Mouse (Mus musculus) left cerebral cortex, adult 9 months (tissue): ENCODE measurements around the gene Ndufv3.
"Not testable (repeated sequence)": the region's sequence is repeated elsewhere in the genome, so short reads cannot be mapped to it uniquely, and the experiment has no call there.

Experiments
- DNase-seq, 2 experiments: peaks; one replicate each; pipeline ENCODE4 v3.0.0; 2022; ENCODE audit warnings: low spot score in 2 of 2

Gene Ndufv3

GRCm38 (mm10) chr17:31511792-31512495 lies 8.0 kb upstream of the Ndufv3 start:
- DNase-seq, result peak; percentile 66 to 85

- DNase-seq, result no peak
Observed at GRCm38 (mm10) chr17:31512593-31512992, 7.3 kb upstream of the Ndufv3 start.

- no peak for DNase-seq
Observed at GRCm38 (mm10) chr17:31514696-31515095, 5.2 kb upstream of the Ndufv3 start.

- DNase-seq, result no peak
Observed at GRCm38 (mm10) chr17:31519344-31519945, 470 bp upstream of the Ndufv3 start.

GRCm38 (mm10) chr17:31520895-31521294 lies 980 bp downstream of the Ndufv3 start:
- DNase-seq, result no peak

- no peak for DNase-seq
Observed at GRCm38 (mm10) chr17:31521948-31522347, 2.0 kb downstream of the Ndufv3 start.

- DNase-seq, result no peak
Observed at GRCm38 (mm10) chr17:31525114-31525513, 5.2 kb downstream of the Ndufv3 start.

GRCm38 (mm10) chr17:31525816-31526215 lies 5.9 kb downstream of the Ndufv3 start:
- no peak for DNase-seq

- DNase-seq, result no peak
Observed at GRCm38 (mm10) chr17:31529314-31529713, 9.4 kb downstream of the Ndufv3 start.

- DNase-seq, result no peak
Observed at GRCm38 (mm10) chr17:31531441-31532158, 11.7 kb downstream of the Ndufv3 start.

GRCm38 (mm10) chr17:31532331-31532730 lies 12.4 kb downstream of the Ndufv3 start:
- DNase-seq, result not testable (repeated sequence)

- no peak for DNase-seq
Observed at GRCm38 (mm10) chr17:31535358-31535757, 15.4 kb downstream of the Ndufv3 start.

GRCm38 (mm10) chr17:31535871-31536629 lies 16.1 kb downstream of the Ndufv3 start:
- DNase-seq, result peak in 1 of 2 experiments; percentile 74

GRCm38 (mm10) chr17:31540101-31540500 lies 20.2 kb downstream of the Ndufv3 start:
- no peak for DNase-seq

GRCm38 (mm10) chr17:31540809-31541459 lies 21.0 kb downstream of the Ndufv3 start:
- DNase-seq, result no peak

GRCm38 (mm10) chr17:31541460-31541831 lies 21.5 kb downstream of the Ndufv3 start:
- DNase-seq, result peak in 1 of 2 experiments; percentile 30

- no peak for DNase-seq
Observed at GRCm38 (mm10) chr17:31543574-31543973, 23.7 kb downstream of the Ndufv3 start.

GRCm38 (mm10) chr17:31546444-31547196 lies 26.7 kb downstream of the Ndufv3 start:
- no peak for DNase-seq

- no peak for DNase-seq
Observed at GRCm38 (mm10) chr17:31547974-31548373, 28.1 kb downstream of the Ndufv3 start.

GRCm38 (mm10) chr17:31549389-31549788 lies 29.5 kb downstream of the Ndufv3 start:
- DNase-seq, result no peak

GRCm38 (mm10) chr17:31552601-31553000 lies 32.7 kb downstream of the Ndufv3 start:
- not testable (repeated sequence) for DNase-seq
